22 mouse cellular contexts compared by ENCODE assay signal in the genomic region with DNA sequence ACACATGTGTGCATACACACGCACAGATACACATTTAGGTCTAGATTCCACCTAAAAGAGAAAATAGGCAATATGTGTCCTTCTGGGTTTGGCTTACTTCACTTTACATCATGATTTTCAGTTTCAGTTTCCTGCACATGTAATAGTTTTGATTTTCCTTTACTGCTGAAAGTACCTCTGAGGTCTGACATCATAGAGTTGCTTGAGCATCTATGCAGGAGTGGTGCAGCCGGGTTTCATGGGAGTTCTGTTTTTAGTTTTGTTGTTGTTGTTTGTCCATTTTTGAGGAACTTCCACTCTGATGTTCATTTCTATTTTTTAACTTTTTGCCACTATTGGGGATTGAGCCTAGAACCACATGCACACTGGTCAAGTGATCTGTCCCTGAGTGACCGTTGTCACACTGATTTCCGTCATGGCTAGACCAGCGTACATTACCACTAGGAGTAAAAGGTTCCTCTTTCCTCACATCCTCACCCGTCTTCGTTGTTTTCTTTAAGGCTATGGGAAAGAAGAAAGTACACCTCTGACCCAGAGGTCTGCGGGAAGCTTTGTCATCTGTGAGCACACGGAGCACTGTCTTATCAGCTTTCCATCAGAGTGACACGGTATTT. TPM values are rescaled to one million over a fixed set of nuclear protein-coding genes. Genes with fewer than 3 reads are reported as not detected.
DNase-seq lines count a peak whose midpoint lies in the region; ATAC-seq lines count a peak whose summit lies in the region.
"Had no signal": no experiment of that assay in that cellular context is flagged by ENCODE, and none has a peak within 500 bp of the region (broad histone marks: within the 10 kb centered on the region; RNA-seq: fewer than 3 reads in every experiment).

No protein-coding gene starts in this region.

- intact Hi-C loops in heart, postnatal 10 days (cut with DNase I) = loop anchor here (5.0 kb wide), 1 partner anchor 62 kb away; no protein-coding TSS in a partner anchor

- H3K4me3 ChIP-seq in megakaryocyte, embryonic 14.5 days (replicated peaks) = peak overlapping the region; percentile 59
- no peak overlapping the region for H3K4me3 ChIP-seq in hindbrain, embryonic 11.5 days (ENCODE audit: low read depth, low read length)
- no peak overlapping the region for H3K4me3 ChIP-seq in kidney, embryonic 15.5 days (replicated peaks)
- H3K4me3 ChIP-seq: embryonic facial prominence, embryonic 10.5 days; gastrocnemius, adult 2 months; heart, embryonic 15.5 days; hindbrain, embryonic 10.5 days; intestine, embryonic 15.5 days; myocyte had no signal

- no peak overlapping the region for H3K4me2 ChIP-seq in hindbrain, embryonic 11.5 days (replicated peaks; ENCODE audit: low read depth, low read length)
- no peak overlapping the region for H3K4me2 ChIP-seq in kidney, embryonic 15.5 days
- H3K4me2 ChIP-seq: heart, embryonic 15.5 days; intestine, embryonic 15.5 days; midbrain, embryonic 11.5 days had no signal

- peak; percentile 18 for ATAC-seq in CD4-positive, CD25-positive, alpha-beta regulatory T cell, adult 4 months
- peak; percentile 15 for ATAC-seq in inflammation-experienced regulatory T-cells, adult 6 months
- no peak for ATAC-seq in hindbrain, embryonic 11.5 days (ENCODE audit: low FRiP score)
- no peak for ATAC-seq in kidney, embryonic 15.5 days (replicated peaks; ENCODE audit: low FRiP score)
- ATAC-seq: forebrain, postnatal 0 days; intestine, embryonic 15.5 days had no signal

- peak; percentile 62 for DNase-seq in 416B (ENCODE audit: low read depth)
- DNase-seq in heart, postnatal 10 days = no peak
- no peak for DNase-seq in hindbrain, embryonic 11.5 days (ENCODE audit: low spot score)
- no peak for DNase-seq in left cerebral cortex, adult 11 months (ENCODE audit: low spot score)
- DNase-seq: adrenal gland, postnatal 10 days; cerebellum, adult 18-20 months; forebrain, postnatal 0 days; gastrocnemius, adult 2 months; heart, adult 11 months; right cerebral cortex, adult 18-20 months had no signal

- peaks cover 22% of the 10 kb centered on the region for H3K27me3 ChIP-seq in megakaryocyte, embryonic 14.5 days (replicated peaks)
- no peaks in the 10 kb centered on the region for H3K27me3 ChIP-seq in hindbrain, embryonic 11.5 days (ENCODE audit: control insufficient read depth, insufficient read depth, low read length)
- H3K27me3 ChIP-seq in kidney, embryonic 15.5 days = 0 out of 2 replicates have a peak, but pooled peaks cover 3% of the 10 kb centered on the region
- H3K27me3 ChIP-seq: heart, embryonic 15.5 days; intestine, embryonic 15.5 days had no signal

- H3K27ac ChIP-seq in hindbrain, embryonic 11.5 days (ENCODE audit: low read depth, low read length) = no peak overlapping the region
- no peak overlapping the region for H3K27ac ChIP-seq in kidney, embryonic 15.5 days
- H3K27ac ChIP-seq: embryonic facial prominence, embryonic 10.5 days; gastrocnemius, adult 2 months; heart, embryonic 15.5 days; hindbrain, embryonic 10.5 days; intestine, embryonic 15.5 days had no signal

- H3K36me3 ChIP-seq in megakaryocyte, embryonic 14.5 days (replicated peaks; ENCODE audit: low read length) = peaks cover 4% of the 10 kb centered on the region
- H3K36me3 ChIP-seq in hindbrain, embryonic 11.5 days (ENCODE audit: control insufficient read depth, insufficient read depth, low read length) = no peaks in the 10 kb centered on the region
- no peaks in the 10 kb centered on the region for H3K36me3 ChIP-seq in kidney, embryonic 15.5 days
- H3K36me3 ChIP-seq: embryonic facial prominence, embryonic 10.5 days; heart, embryonic 15.5 days; hindbrain, embryonic 10.5 days; intestine, embryonic 15.5 days had no signal

- no peaks in the 10 kb centered on the region for H3K9me3 ChIP-seq in megakaryocyte, embryonic 14.5 days
- H3K9me3 ChIP-seq in hindbrain, embryonic 11.5 days (ENCODE audit: control insufficient read depth, low read length) = no peaks in the 10 kb centered on the region
- no peaks in the 10 kb centered on the region for H3K9me3 ChIP-seq in kidney, embryonic 15.5 days (replicated peaks)
- H3K9me3 ChIP-seq: embryonic facial prominence, embryonic 10.5 days; heart, embryonic 15.5 days; hindbrain, embryonic 10.5 days; intestine, embryonic 15.5 days had no signal

- 81% methylated on average over 10 of the region's 10 CpGs for WGBS in hindbrain, embryonic 11.5 days
- WGBS in kidney, embryonic 15.5 days = 44% methylated on average over 10 of the region's 10 CpGs

- H3K9ac ChIP-seq in hindbrain, embryonic 11.5 days (ENCODE audit: low read depth, low read length) = no peak overlapping the region
- no peak overlapping the region for H3K9ac ChIP-seq in kidney, embryonic 15.5 days
- H3K9ac ChIP-seq: forebrain, postnatal 0 days; heart, embryonic 15.5 days; intestine, embryonic 15.5 days had no signal

- H3K4me1 ChIP-seq in megakaryocyte, embryonic 14.5 days = peaks cover 51% of the 10 kb centered on the region
- no peaks in the 10 kb centered on the region for H3K4me1 ChIP-seq in hindbrain, embryonic 11.5 days (replicated peaks; ENCODE audit: control insufficient read depth, insufficient read depth, low read length)
- peaks cover 24% of the 10 kb centered on the region for H3K4me1 ChIP-seq in kidney, embryonic 15.5 days

RNA-seq across cellular contexts. Expression of a gene that starts 1.7 kb away (rescaled TPM):
- 10 to 100 TPM; 25.6 to 26.3 TPM for polyA plus RNA-seq in CD4-positive, CD25-positive, alpha-beta regulatory T cell, adult 4 months (2017; shearing (Covaris generic))
- polyA plus RNA-seq in inflammation-experienced regulatory T-cells, adult 6 months (2017; shearing (Covaris generic)) = 10 to 100 TPM; 15.0 to 18.1 (median 17.3) TPM
- polyA plus RNA-seq in megakaryocyte, embryonic 14.5 days (2012; ENCODE audit: insufficient read depth, low replicate concordance) = 1.6 TPM in 1 of 2 replicates, not detected in the other
- 1 to 10 TPM; 6.4 to 7.4 TPM for total RNA-seq in heart, postnatal 10 days (2021)
- 0.68 and 1.7 TPM in 2 replicates for polyA plus RNA-seq in hindbrain, embryonic 11.5 days (2014; fragmentation: Nextera tagmentation; extraction: Ambion mirVana)
- 1.3 TPM in 2 replicates for polyA plus RNA-seq in kidney, embryonic 15.5 days (2015; fragmentation: Nextera tagmentation; extraction: Ambion mirVana)

RNA-seq across cellular contexts. Expression of a gene that starts 40.0 kb away (rescaled TPM):
- under 1 TPM in 1 of 2 experiments, not detected in 1; 0.76 TPM for polyA plus RNA-seq in CD4-positive, CD25-positive, alpha-beta regulatory T cell, adult 4 months (2017; shearing (Covaris generic))
- 1 to 10 TPM in 1 of 3 experiments, not detected in 2; 2.5 TPM for polyA plus RNA-seq in inflammation-experienced regulatory T-cells, adult 6 months (2017; shearing (Covaris generic))
- polyA plus RNA-seq in megakaryocyte, embryonic 14.5 days (2012; ENCODE audit: insufficient read depth, low replicate concordance) = 7.6 TPM in 1 of 2 replicates, not detected in the other
- 1 to 10 TPM in 1 of 2 experiments, under 1 TPM in 1; 0.72 to 2.3 TPM for total RNA-seq in heart, postnatal 10 days (2021)
- 0.95 TPM in 1 of 2 replicates, not detected in the other for polyA plus RNA-seq in hindbrain, embryonic 11.5 days (2014; fragmentation: Nextera tagmentation; extraction: Ambion mirVana)
- 2.7 and 3.7 TPM in 2 replicates for polyA plus RNA-seq in kidney, embryonic 15.5 days (2015; fragmentation: Nextera tagmentation; extraction: Ambion mirVana)
- total RNA-seq: gastrocnemius, adult 2 months; layer of hippocampus, adult 18-20 months; left cerebral cortex, adult 8-10 months had no signal
- polyA plus RNA-seq: embryonic facial prominence, embryonic 10.5 days; myocyte had no signal

RNA-seq across cellular contexts. Expression of a gene that starts 58.3 kb away (rescaled TPM):
- 1 to 10 TPM; 8.2 to 9.6 TPM for polyA plus RNA-seq in CD4-positive, CD25-positive, alpha-beta regulatory T cell, adult 4 months (2017; shearing (Covaris generic))
- polyA plus RNA-seq in inflammation-experienced regulatory T-cells, adult 6 months (2017; shearing (Covaris generic)) = 10 to 100 TPM in 2 of 3 experiments, 1 to 10 TPM in 1; 8.4 to 17.2 (median 17.0) TPM
- 28.3 and 112 TPM in 2 replicates for polyA plus RNA-seq in megakaryocyte, embryonic 14.5 days (2012; ENCODE audit: insufficient read depth, low replicate concordance)
- total RNA-seq in heart, postnatal 10 days (2021) = 100 to 1,000 TPM; 105 to 108 TPM
- 52.2 and 57.4 TPM in 2 replicates for polyA plus RNA-seq in hindbrain, embryonic 11.5 days (2014; fragmentation: Nextera tagmentation; extraction: Ambion mirVana)
- 35.9 and 37.9 TPM in 2 replicates for polyA plus RNA-seq in kidney, embryonic 15.5 days (2015; fragmentation: Nextera tagmentation; extraction: Ambion mirVana)

Comparison
In these comparisons a context has a peak if more than half of its experiments do, and no peak if none do; other contexts are left out.
1. ATAC-seq: peak in CD4-positive, CD25-positive, alpha-beta regulatory T cell, adult 4 months (single experiment) and inflammation-experienced regulatory T-cells, adult 6 months (single experiment); none in hindbrain, embryonic 11.5 days (single experiment) and kidney, embryonic 15.5 days (single experiment).